Mouse (Mus musculus) midbrain, embryonic 11.5 days (tissue): Measurements from ENCODE around the gene Sdsl. TPM values are rescaled to one million over a fixed set of nuclear protein-coding genes. Genes with fewer than 3 reads are reported as not detected.
A peak's percentile ranks its signal among the peaks of the same experiment; 100 is the strongest.
"Not testable (repeated sequence)": the region's sequence is repeated elsewhere in the genome, so short reads cannot be mapped to it uniquely, and the experiment has no call there.

ENCODE experiments used
- ATAC-seq: fragments of 200-750 bp; cut with Nextera tagmentation; 2 replicates; pipeline ENCODE4 v1.8.0; 2017; ENCODE audit warnings: moderate TSS enrichment, moderate library complexity; ENCODE audit not compliant: low FRiP score
- DNase-seq: peaks from one replicate; pipeline ENCODE4 v3.0.0; 2015; ENCODE audit warnings: low spot score; ENCODE audit errors: missing footprints
- H3K27ac ChIP-seq: fragments of 300-500 bp; sonication (generic); 2 replicates; pipeline ENCODE4 v1.5.1; 2014; ENCODE audit warnings: low read depth, low read length
- H3K27me3 ChIP-seq: fragments of 300-500 bp; sonication (generic); 2 replicates; pipeline ENCODE4 v1.6.1; 2014; ENCODE audit warnings: mild to moderate bottlenecking, low read length, moderate library complexity, mixed read lengths; ENCODE audit not compliant: control insufficient read depth, insufficient read depth
- H3K36me3 ChIP-seq: fragments of 300-500 bp; sonication (generic); 2 replicates; pipeline ENCODE4 v1.6.1; 2014; ENCODE audit warnings: mild to moderate bottlenecking, low read length, moderate library complexity, mixed read lengths; ENCODE audit not compliant: control insufficient read depth, insufficient read depth
- H3K4me1 ChIP-seq: fragments of 300-500 bp; sonication (generic); 2 replicates; pipeline ENCODE4 v1.6.1; 2014; ENCODE audit warnings: low read length; ENCODE audit not compliant: control insufficient read depth, insufficient read depth
- H3K4me2 ChIP-seq: fragments of 300-500 bp; sonication (generic); 2 replicates; pipeline ENCODE4 v1.6.1; 2014; ENCODE audit warnings: mild to moderate bottlenecking, moderate library complexity
- H3K4me3 ChIP-seq: fragments of 300-500 bp; sonication (generic); 2 replicates; pipeline ENCODE4 v1.5.1; 2014; ENCODE audit warnings: low read depth, low read length
- H3K9ac ChIP-seq: fragments of 300-500 bp; sonication (generic); 2 replicates; pipeline ENCODE4 v1.6.1; 2014; ENCODE audit warnings: low read length
- H3K9me3 ChIP-seq: fragments of 300-500 bp; sonication (generic); 2 replicates; pipeline ENCODE4 v1.6.1; 2016; ENCODE audit warnings: low read length; ENCODE audit not compliant: control insufficient read depth
- WGBS: fragments of 180-500 bp; shearing (Covaris S2); extraction: QIAGEN DNeasy Blood & Tissue Kit; methylation state at CpG from one replicate; pipeline ENCODE4 v1.1.7; 2014; 5-methylcytosine and 5-hydroxymethylcytosine counted together
- polyA plus RNA-seq: library from polyadenylated mRNA; unstranded; fragments of >200 nt; fragmentation: Nextera tagmentation; extraction: Ambion mirVana; gene quantifications from 2 replicates; pipeline ENCODE4 v1.2.1, GENCODE M21; 2014

Gene Sdsl
- polyA plus RNA-seq, 1 experiment from 2014 or later = 4.2 TPM

GRCm38 (mm10) chr5:120510982-120511642, 38.5 kb upstream of the Sdsl start, which contains the start of gene Slc8b1:
TSS of gene Slc8b1 (plus strand) at chr5:120511168.
- Histone ChIP-seq H3K4me3 (peak within 1 kb of the TSS; percentile 35), H3K9me3 (no peaks in the 10 kb centered on the region), H3K36me3 (no peaks in the 10 kb centered on the region), H3K27me3 (peaks cover 10% of the 10 kb centered on the region), H3K4me1 (peaks cover 8% of the 10 kb centered on the region), H3K4me2 (peak within 1 kb of the TSS; percentile 55), H3K27ac (no peak within 1 kb of the TSS), H3K9ac (peak within 1 kb of the TSS; percentile 39)
- 1% methylated on average over 36 of the region's 36 CpGs for whole genome bisulfite sequencing
- ATAC-seq (peak; percentile 93), DNase-seq (peak; percentile 99)

- 66% methylated on average over 4 of the region's 4 CpGs for WGBS
- Histone ChIP-seq H3K27me3 (peaks cover 10% of the 10 kb centered on the region), H3K4me1 (peaks cover 10% of the 10 kb centered on the region), H3K36me3 (no peaks in the 10 kb centered on the region), H3K9me3 (no peaks in the 10 kb centered on the region), H3K4me3 (no peak overlapping the region), H3K27ac (no peak overlapping the region), H3K9ac (no peak overlapping the region), H3K4me2 (no peak overlapping the region)
- DNase-seq (no peak), ATAC-seq (no peak)
Measured at GRCm38 (mm10) chr5:120507311-120507710, 34.7 kb upstream of the Sdsl start.

GRCm38 (mm10) chr5:120506490-120506889, 33.9 kb upstream of the Sdsl start:
- WGBS = 80% methylated on average over 9 of the region's 9 CpGs
- Histone ChIP-seq H3K36me3 (no peaks in the 10 kb centered on the region), H3K9me3 (no peaks in the 10 kb centered on the region), H3K4me3 (no peak overlapping the region), H3K4me1 (peaks cover 14% of the 10 kb centered on the region), H3K27me3 (peaks cover 2% of the 10 kb centered on the region; the same call in 1 of the 2 replicates), H3K9ac (no peak overlapping the region), H3K4me2 (no peak overlapping the region), H3K27ac (no peak overlapping the region)
- no peak for ATAC-seq
- no peak for DNase-seq

- Histone ChIP-seq H3K36me3 (no peaks in the 10 kb centered on the region), H3K27ac (no peak overlapping the region), H3K4me1 (peaks cover 14% of the 10 kb centered on the region), H3K9me3 (no peaks in the 10 kb centered on the region), H3K9ac (no peak overlapping the region), H3K4me3 (no peak overlapping the region), H3K4me2 (no peak overlapping the region), H3K27me3 (no peaks in the 10 kb centered on the region)
- ATAC-seq (no peak), DNase-seq (no peak)
- 67% methylated on average over 9 of the region's 9 CpGs for WGBS
Measured at GRCm38 (mm10) chr5:120505781-120506180, 33.2 kb upstream of the Sdsl start.

GRCm38 (mm10) chr5:120505368-120505767, 32.8 kb upstream of the Sdsl start:
- no peaks in the 10 kb centered on the region for H3K27me3 ChIP-seq
- no peak overlapping the region for H3K4me3 ChIP-seq
- no peaks in the 10 kb centered on the region for H3K9me3 ChIP-seq
- H3K9ac ChIP-seq = no peak overlapping the region
- DNase-seq (peak; percentile 95), ATAC-seq (no peak)
- H3K4me2 ChIP-seq = no peak overlapping the region
- 24% methylated on average over 16 of the region's 16 CpGs for WGBS
- H3K27ac ChIP-seq = no peak overlapping the region
- no peaks in the 10 kb centered on the region for H3K36me3 ChIP-seq
- H3K4me1 ChIP-seq = peaks cover 14% of the 10 kb centered on the region

- WGBS = under 1% methylated on average over 53 of the region's 55 CpGs
- Histone ChIP-seq H3K4me2 (peak within 1 kb of the TSS; percentile 94), H3K9ac (peak within 1 kb of the TSS; percentile 90), H3K27me3 (no peaks in the 10 kb centered on the region), H3K9me3 (no peaks in the 10 kb centered on the region), H3K4me1 (peaks cover 11% of the 10 kb centered on the region), H3K27ac (no peak within 1 kb of the TSS), H3K4me3 (peak within 1 kb of the TSS; percentile 85), H3K36me3 (no peaks in the 10 kb centered on the region; the same call in 1 of the 2 replicates)
- DNase-seq (peak; percentile 100), ATAC-seq (peak; percentile 81)
Measured at GRCm38 (mm10) chr5:120503144-120503795, 30.7 kb upstream of the Sdsl start, which contains the start of gene Plbd2. TSS of gene Plbd2 (minus strand) at chr5:120503625.

GRCm38 (mm10) chr5:120502675-120503143, 30.1 kb upstream of the Sdsl start:
- H3K9ac ChIP-seq = peak overlapping the region; percentile 90
- peak overlapping the region; percentile 94 for H3K4me2 ChIP-seq
- peak overlapping the region; percentile 85 for H3K4me3 ChIP-seq
- no peak overlapping the region for H3K27ac ChIP-seq
- no peaks in the 10 kb centered on the region; the same call in 1 of the 2 replicates for H3K36me3 ChIP-seq
- no peaks in the 10 kb centered on the region for H3K27me3 ChIP-seq
- H3K9me3 ChIP-seq = no peaks in the 10 kb centered on the region
- no peak for ATAC-seq
- WGBS = 6% methylated on average over 12 of the region's 12 CpGs
- peaks cover 11% of the 10 kb centered on the region for H3K4me1 ChIP-seq
- DNase-seq = peak; percentile 86

GRCm38 (mm10) chr5:120502147-120502621, 29.6 kb upstream of the Sdsl start:
- no peaks in the 10 kb centered on the region; the same call in 1 of the 2 replicates for H3K36me3 ChIP-seq
- peak overlapping the region; percentile 94 for H3K4me2 ChIP-seq
- peak overlapping the region; percentile 90 for H3K9ac ChIP-seq
- DNase-seq (no peak), ATAC-seq (no peak)
- peak overlapping the region; percentile 85; the same call in 1 of the 2 replicates for H3K4me3 ChIP-seq
- H3K27me3 ChIP-seq = no peaks in the 10 kb centered on the region
- no peaks in the 10 kb centered on the region for H3K9me3 ChIP-seq
- 63% methylated on average over 9 of the region's 9 CpGs for WGBS
- peaks cover 11% of the 10 kb centered on the region for H3K4me1 ChIP-seq
- H3K27ac ChIP-seq = no peak overlapping the region

GRCm38 (mm10) chr5:120500609-120501008, 28.0 kb upstream of the Sdsl start:
- WGBS = 85% methylated on average over 9 of the region's 9 CpGs
- not testable (repeated sequence) for ATAC-seq, DNase-seq, H3K27me3 ChIP-seq, H3K9ac ChIP-seq, H3K4me2 ChIP-seq, H3K4me3 ChIP-seq, H3K36me3 ChIP-seq, H3K9me3 ChIP-seq, H3K27ac ChIP-seq
- peaks cover 11% of the 10 kb centered on the region for H3K4me1 ChIP-seq
